Mouse (Mus musculus): ENCODE results near the gene Ap3d1.

Gene Ap3d1

GRCm38 (mm10) chr10:80682003-80682402 lies 60.1 kb downstream of the Ap3d1 start:
- no peak for DNase-seq (ENCODE audit: low spot score)

DNA sequence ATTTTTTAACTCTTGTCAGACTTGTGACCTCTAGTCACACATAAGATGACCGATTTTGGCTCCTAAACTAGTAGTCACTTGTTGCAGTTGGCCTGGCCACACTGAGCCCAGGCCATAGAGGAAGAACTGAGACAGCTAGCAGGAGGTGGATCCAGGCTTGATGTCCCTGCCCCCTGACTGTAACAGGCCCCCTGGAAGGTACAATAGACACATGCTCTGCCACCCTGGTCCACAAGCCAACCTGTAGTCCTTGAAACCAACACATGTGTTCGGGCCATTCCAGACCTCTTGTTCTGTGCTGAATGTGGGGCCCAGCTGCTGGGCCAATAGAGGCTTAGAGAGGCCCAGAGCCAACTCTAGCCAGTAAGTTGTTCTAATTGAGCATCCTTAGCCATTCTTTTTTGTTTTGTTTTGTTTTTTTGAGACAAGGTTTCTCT lies 61.8 kb downstream of the Ap3d1 start:
- no peak for DNase-seq (ENCODE audit: low spot score)

GRCm38 (mm10) chr10:80679556-80680259 lies 62.4 kb downstream of the Ap3d1 start:
- DNase-seq (ENCODE audit: low spot score): no peak

- no peak for DNase-seq (ENCODE audit: low spot score)
These were observed 63.3 kb downstream of the Ap3d1 start for GRCm38 (mm10) chr10:80678601-80679377.

DNA sequence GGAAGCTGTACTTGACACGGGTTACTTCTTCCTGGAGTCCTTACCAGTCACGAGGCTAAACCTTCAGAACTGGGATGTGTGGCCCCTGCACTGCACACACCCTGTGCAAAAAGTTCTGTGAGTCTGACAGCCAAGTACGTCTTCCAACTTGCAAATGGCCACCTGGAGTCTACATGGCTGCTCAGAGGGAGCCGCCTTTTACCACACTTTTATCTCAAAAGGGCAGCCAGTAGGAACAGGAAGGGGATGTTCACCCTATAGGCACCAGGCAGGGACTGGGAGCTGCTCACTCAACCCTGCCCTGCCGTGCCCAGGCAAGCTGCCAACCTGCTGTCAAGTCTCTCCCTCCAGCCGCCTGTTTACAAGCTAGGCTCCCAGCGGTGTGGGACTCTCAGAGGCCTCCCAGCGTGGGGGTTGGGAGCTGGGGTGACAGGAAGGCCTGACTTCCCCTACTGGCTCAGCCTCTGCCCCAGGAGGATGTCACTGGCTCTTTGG lies 64.1 kb downstream of the Ap3d1 start, which contains the start of gene Mknk2:
TSS of gene Mknk2 (minus strand) at position 171 of the 495 bp plus-strand sequence.
- peak; percentile 98 for DNase-seq (ENCODE audit: low spot score)

DNA sequence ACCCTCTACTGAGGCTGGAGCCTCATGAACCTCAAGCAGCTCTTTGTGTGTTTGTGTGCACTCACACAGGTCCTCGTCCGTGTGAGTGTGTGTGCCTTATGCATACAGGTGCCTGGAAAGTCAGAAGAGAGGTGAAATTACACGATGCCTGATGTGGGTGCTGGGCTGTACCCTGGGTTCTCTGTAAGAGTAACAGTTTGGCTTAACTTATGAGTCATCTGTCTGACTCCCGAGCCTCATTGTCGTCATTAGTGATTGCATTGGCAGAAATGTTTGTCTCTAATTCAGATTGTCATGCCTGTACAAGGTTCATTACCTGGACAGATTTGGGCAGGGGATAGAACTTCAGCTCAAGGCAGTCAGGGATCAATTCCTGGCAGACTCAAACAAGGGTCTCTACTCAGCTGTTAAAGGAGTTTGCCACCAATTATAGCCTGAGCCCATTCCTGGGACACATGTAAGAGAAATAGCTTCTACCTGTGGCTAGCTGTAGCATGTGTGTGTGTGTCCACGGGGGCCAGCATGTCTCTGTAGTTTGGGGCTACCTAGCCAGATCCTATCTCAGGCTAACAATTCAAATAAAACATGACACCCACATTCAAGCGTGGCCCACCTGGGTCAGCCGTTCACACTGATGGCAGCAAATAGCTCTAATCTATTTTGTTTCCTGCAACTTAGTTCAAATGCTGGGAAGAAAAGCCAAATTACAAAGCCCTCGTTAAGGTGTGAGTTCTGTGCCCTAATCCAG lies 64.8 kb downstream of the Ap3d1 start:
- no peak for DNase-seq (ENCODE audit: low spot score)

- peak; percentile 99 for DNase-seq (ENCODE audit: low spot score)
These were observed 65.7 kb downstream of the Ap3d1 start for GRCm38 (mm10) chr10:80676198-80676928.

GRCm38 (mm10) chr10:80675405-80676197 lies 66.5 kb downstream of the Ap3d1 start:
- no peak for DNase-seq (ENCODE audit: low spot score)

DNA sequence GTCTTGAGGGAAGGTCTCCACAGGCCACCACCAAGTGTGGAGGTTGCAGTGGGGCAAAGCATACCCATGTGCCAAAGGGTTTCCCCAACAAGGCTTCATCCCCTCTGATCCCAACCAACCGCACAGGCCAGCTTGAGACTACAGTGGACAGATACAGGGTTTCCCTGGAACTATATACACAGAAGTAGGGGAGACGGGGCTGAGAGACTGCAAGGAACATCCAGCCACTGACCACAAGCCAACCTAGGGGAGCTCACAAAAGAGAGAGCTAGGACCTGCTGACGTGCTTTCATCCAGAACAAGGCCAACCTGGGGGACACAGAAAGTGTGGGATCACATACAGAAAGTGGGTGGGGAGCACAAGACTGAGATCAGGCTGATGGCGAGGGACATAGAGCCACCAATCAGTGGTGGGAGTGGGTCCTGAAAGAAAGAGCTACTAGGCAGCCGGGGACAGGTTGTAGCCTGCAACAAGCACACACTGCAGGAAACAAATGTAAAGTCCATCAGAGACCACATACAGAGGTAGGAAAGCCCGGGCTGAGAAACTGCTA lies 67.1 kb downstream of the Ap3d1 start:
- no peak for DNase-seq (ENCODE audit: low spot score)

- DNase-seq (ENCODE audit: low spot score): peak; percentile 85
These were observed 67.8 kb downstream of the Ap3d1 start for GRCm38 (mm10) chr10:80674161-80674711.

DNA sequence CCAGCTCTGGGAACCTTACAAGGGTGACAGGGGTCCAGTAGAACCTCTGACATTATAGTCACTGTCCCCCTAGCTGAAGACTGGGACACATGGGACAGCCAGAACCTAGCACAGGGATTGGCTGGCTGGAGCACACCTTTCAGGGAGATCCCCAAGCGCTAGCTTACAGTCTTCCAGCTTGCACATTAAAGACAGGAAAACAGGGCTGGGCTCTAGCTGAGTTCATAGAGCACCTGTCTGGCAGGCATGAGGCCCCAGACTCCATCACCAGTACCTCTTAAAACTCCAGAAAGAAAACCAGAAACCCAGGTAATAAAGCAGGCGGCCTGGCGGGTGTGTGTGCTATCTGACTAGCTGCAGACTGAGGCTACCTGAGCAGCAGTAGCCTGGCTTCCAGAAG lies 68.4 kb downstream of the Ap3d1 start:
- DNase-seq (ENCODE audit: low spot score): no peak

DNA sequence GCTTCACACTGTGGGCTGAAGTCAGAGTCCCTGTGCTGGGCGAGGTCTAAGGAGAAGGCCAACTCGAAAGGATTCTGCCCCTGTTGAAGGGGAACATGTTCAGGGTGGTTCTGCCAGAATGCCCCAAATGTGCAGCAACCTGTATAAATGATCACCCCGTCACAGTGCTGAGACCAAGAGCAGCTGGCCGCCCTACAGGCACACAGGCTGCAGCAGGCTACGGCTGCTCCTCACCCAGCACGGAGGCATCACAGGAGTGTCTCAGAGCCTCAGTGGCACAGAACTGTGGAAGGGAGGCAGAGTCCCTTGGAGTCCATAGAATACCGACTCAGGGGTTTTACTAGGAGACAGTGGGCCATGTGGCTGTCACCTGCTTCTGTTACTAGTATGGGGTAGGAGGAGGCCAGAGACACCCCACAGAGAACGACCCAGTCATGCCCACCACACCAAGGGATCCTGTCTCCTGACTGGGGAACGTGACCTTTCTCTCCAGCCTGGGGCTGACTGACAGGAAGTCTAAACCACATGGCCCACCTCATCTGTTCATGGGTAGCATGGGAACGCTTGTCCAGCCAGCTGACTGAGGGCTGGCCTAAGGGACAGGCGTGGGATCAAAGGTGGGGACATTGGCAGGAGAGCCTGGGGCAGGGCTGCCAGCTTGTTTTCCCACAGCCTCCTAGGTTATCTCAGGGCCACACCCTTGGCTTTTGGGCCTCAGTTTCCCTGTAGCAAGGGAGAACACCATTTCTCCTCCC lies 70.0 kb downstream of the Ap3d1 start:
- DNase-seq (ENCODE audit: low spot score): no peak

DNA sequence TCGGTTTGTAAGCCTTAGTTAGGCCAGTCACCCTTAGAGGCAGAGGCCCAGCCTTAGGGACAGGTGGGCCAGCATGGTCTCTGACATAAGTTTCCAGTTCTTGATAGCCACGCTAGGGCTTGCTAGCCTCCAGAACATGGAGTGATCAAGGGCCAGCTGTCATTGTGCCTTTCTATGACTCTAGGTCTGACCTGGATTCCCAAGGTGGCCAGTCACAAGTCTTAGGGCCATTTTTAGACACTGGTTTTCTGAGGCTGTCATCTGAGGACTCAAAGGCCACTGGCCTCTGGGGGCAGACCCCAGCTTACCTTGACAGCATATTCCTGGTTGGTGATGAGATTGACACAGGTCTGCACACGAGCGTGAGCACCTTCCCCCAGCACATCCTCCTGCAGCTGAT lies 70.8 kb downstream of the Ap3d1 start:
- no peak for DNase-seq (ENCODE audit: low spot score)

DNA sequence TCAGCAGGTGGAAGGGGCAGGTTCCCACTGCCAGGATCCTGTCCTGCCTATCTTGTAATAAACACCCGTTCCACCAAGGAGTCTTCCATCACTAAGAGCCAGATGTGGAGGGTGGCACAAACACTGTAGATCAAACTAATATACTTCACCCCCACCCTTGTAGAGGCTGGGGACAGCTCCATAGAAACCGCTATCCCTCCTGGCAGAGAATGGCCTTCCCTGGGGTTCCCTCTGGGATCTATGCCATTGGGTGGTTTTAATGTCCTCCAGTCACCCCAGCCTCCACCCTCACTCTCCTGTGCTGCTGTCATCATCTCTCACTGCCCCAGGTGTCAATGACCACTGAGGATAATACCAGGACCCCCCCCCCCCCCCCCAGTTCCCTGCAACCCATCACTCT lies 71.5 kb downstream of the Ap3d1 start:
- DNase-seq (ENCODE audit: low spot score): no peak

DNA sequence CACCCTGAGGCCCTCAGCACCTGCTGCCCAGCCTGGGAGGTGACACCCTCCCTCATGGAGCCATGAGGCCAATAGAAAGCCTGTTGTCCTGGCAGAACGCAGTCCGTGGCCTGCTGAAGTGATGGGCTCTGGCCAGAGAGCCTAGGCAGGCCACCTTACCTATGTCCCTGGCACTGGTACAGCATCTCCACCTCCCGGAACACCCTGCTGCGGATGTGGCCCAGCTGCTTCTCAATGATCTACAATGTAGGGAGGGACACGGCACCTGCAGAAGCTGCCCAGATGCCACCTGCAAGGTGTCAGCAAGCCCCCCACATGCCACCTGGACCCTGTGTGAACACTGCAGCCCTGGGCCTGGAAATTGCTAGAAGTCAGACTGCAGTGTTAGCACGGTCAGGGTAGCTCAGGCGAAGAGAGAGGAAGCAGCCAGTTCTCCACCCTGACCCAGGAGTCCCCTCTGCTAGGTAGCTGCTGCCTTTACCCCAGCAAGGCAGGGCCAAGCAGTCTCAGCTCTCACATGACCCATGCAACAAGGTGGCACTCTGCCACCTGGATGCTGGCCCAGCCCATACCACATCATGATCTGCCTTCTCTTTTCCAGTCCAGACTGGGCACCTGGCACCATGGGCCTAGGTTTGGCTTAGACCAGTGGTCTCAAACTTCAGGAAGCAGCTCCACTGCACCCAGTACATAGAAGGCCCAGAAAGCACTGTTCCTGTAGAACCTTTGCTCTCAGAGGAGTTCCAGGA lies 72.2 kb downstream of the Ap3d1 start:
- peak; percentile 85 for DNase-seq (ENCODE audit: low spot score)

DNA sequence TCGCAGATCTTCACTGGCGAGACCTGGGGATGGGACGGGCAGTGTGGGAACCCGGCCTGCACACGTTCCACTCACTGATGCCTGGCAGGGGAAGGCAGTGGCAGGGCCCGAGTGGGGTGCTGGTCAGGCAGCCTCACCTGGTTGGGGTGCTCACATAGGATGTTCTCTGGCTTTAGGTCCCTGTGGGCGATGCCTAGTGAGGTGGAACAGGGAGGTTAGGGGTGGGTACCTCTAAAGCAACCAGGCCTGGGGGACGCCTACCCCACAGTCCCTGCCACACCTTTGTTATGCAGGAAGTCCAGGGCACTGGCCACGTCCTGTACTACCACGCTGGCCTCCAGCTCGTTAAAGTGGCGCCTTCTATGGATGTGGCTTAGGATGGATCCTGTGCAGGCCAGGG lies 73.0 kb downstream of the Ap3d1 start:
- DNase-seq (ENCODE audit: low spot score): no peak

GRCm38 (mm10) chr10:80668614-80669013 lies 73.5 kb downstream of the Ap3d1 start:
- DNase-seq (ENCODE audit: low spot score): peak; percentile 67

GRCm38 (mm10) chr10:80666837-80667412 lies 75.1 kb downstream of the Ap3d1 start:
- no peak for DNase-seq (ENCODE audit: low spot score)
